In genomic region chr19:53140044-53140803, GRCm38 (mm10) we compare ENCODE assay signal across 7 mouse cellular contexts. TPM values are rescaled to one million over a fixed set of nuclear protein-coding genes. Genes with fewer than 3 reads are reported as not detected.
A peak's percentile ranks its signal among the peaks of the same experiment; 100 is the strongest.
DNase-seq lines count a peak whose midpoint lies in the region; ATAC-seq lines count a peak whose summit lies in the region.

Add3 (plus strand) TSS chr19:53140443.

- DNase-seq in adrenal gland, adult 2 months = peak; percentile 74
- peak; percentile 61 for DNase-seq in embryo, embryonic 9.5 days (ENCODE audit: extremely low spot score)
- DNase-seq in gastrocnemius, postnatal 36 days = peak; percentile 21 to 57
- peak; percentile 77 for DNase-seq in intestine, embryonic 14.5 days (ENCODE audit: low spot score)
- peak; percentile 52 to 55 for DNase-seq in left cerebral cortex, adult 8-10 months (ENCODE audit: low spot score in 2 of 2)
- peak; percentile 80 to 85 for DNase-seq in right cerebral cortex, postnatal 10 days (ENCODE audit: low spot score in 2 of 2)

- H3K9me3 ChIP-seq in intestine, embryonic 14.5 days (ENCODE audit: control insufficient read depth, low read length) = no peaks in the 10 kb centered on the region

- peaks cover 21% of the 10 kb centered on the region for H3K79me2 ChIP-seq in macrophage (ENCODE audit: inconsistent target)

- ATAC-seq in intestine, embryonic 14.5 days (replicated peaks; ENCODE audit: low FRiP score, low TSS enrichment, low read depth) = no peak

- H3K36me3 ChIP-seq in intestine, embryonic 14.5 days (ENCODE audit: control insufficient read depth, insufficient read depth, low read length) = no peaks in the 10 kb centered on the region
- no peaks in the 10 kb centered on the region for H3K36me3 ChIP-seq in macrophage (ENCODE audit: inconsistent target)

- peak within 1 kb of the TSS; percentile 92 for H3K4me3 ChIP-seq in intestine, embryonic 14.5 days (ENCODE audit: low read depth, low read length)
- peak within 1 kb of the TSS; percentile 61 for H3K4me3 ChIP-seq in macrophage (ENCODE audit: inconsistent target)

- H3K9ac ChIP-seq in intestine, embryonic 14.5 days (ENCODE audit: low read length) = peak within 1 kb of the TSS; percentile 71

- H3K4me1 ChIP-seq in intestine, embryonic 14.5 days (replicated peaks; ENCODE audit: control insufficient read depth, insufficient read depth, low read length) = peaks cover 21% of the 10 kb centered on the region

- intact Hi-C loops in gastrocnemius, postnatal 36 days (cut with DNase I) = loop anchor here (5.0 kb wide), 4 partner anchors 42 to 172 kb away; partner anchors contain the start of gene Mxi1

- WGBS in intestine, embryonic 14.5 days = 6% methylated on average over 24 of the region's 24 CpGs
- WGBS in macrophage (ENCODE audit: missing documents) = 10% methylated on average over 23 of the region's 24 CpGs

- H3K4me2 ChIP-seq in intestine, embryonic 14.5 days (ENCODE audit: low read length) = peak within 1 kb of the TSS; percentile 58

- H3K27ac ChIP-seq in intestine, embryonic 14.5 days (ENCODE audit: low read depth) = peak within 1 kb of the TSS; percentile 91
- H3K27ac ChIP-seq in macrophage = peak within 1 kb of the TSS; percentile 83

- no peaks in the 10 kb centered on the region for H3K27me3 ChIP-seq in intestine, embryonic 14.5 days (replicated peaks; ENCODE audit: control insufficient read depth, insufficient read depth, low read length)

RNA-seq across cellular contexts. Expression of gene Add3, which starts in this region (rescaled TPM):
- total RNA-seq in adrenal gland, adult 2 months (2021) = 10 to 100 TPM; 43.1 to 46.6 TPM
- polyA plus RNA-seq in adrenal gland, adult 2 months (2012; rRNA removed) = 9.4 and 11.6 TPM in 2 replicates
- total RNA-seq in gastrocnemius, postnatal 36 days (2021) = 10 to 100 TPM; 20.0 to 20.7 TPM
- 115 and 120 TPM in 2 replicates for polyA plus RNA-seq in intestine, embryonic 14.5 days (2014; fragmentation: Nextera tagmentation; extraction: Ambion mirVana)
- total RNA-seq in left cerebral cortex, adult 8-10 months (2022) = 100 to 1,000 TPM; 101 to 107 (median 105) TPM
- total RNA-seq in macrophage (2018; cell fraction: chromatin; rRNA removed) = 10 to 100 TPM in 4 of 26 experiments, 1 to 10 TPM in 22; 1.8 to 13.4 (median 6.0) TPM
- total RNA-seq in macrophage (2018; cell fraction: cytosol; rRNA removed) = 10 to 100 TPM in 5 of 26 experiments, 1 to 10 TPM in 21; 3.8 to 10.9 (median 7.5) TPM
- 10 to 100 TPM in 3 of 26 experiments, 1 to 10 TPM in 23; 2.5 to 27.3 (median 6.4) TPM for total RNA-seq in macrophage (2018; cell fraction: nucleus; rRNA removed)
- 5.3 to 11.1 TPM (median 7.4 TPM) in 3 replicates for polyA plus RNA-seq in macrophage (2018)
